Mouse (Mus musculus) lung, postnatal 36 days (tissue): Measurements from ENCODE around the gene Mrps18c.

Experiments used
- DNase-seq: peaks from one replicate; pipeline ENCODE4 v3.0.0; 2022; ENCODE audit warnings: mixed read lengths

Gene Mrps18c

DNA sequence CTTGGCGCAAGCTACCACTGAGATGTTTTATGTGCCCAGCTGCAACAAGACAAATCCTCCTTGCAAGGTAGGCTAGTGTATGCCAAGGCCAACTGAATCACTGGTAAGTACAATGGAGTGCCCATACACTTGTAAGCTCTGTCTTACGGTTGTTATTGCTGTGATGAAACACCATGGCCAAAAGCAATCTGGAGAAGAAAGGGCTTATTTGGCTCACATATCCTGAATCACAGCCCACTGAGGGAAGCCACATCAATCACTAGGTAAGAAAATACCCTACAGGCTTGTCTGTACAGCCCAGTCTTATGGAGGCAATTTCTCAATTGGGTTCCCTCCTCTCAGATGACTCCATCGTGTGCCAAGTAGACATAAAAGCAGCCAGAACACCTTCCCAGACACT, 30.3 kb downstream of the Mrps18c start:
- no peak for DNase-seq

- DNase-seq = no peak
Observed at GRCm38 (mm10) chr5:100832680-100833079, 34.3 kb downstream of the Mrps18c start.

GRCm38 (mm10) chr5:100833841-100834240, 35.4 kb downstream of the Mrps18c start:
- no peak for DNase-seq

GRCm38 (mm10) chr5:100835862-100836538, 37.6 kb downstream of the Mrps18c start:
- DNase-seq = no peak

DNA sequence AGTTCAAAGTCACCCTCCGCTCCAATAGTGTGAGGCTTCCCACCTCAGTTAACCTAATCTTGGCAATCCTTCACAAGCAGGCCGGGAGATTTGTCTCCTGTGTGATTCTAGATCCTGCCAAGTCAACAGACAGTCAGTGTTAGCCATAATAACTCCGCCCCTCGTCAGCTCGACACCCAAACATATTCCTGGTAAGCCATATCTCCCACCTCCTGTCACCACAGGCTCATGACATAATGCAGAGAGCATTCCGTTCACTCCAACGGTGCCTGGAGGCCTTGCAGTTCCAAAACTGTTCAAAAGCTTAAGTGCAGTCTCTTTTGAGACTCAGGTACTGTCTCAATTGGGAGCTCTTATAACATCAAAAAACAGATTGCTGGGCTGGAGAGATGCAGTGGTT, 39.5 kb downstream of the Mrps18c start:
- no peak for DNase-seq

DNA sequence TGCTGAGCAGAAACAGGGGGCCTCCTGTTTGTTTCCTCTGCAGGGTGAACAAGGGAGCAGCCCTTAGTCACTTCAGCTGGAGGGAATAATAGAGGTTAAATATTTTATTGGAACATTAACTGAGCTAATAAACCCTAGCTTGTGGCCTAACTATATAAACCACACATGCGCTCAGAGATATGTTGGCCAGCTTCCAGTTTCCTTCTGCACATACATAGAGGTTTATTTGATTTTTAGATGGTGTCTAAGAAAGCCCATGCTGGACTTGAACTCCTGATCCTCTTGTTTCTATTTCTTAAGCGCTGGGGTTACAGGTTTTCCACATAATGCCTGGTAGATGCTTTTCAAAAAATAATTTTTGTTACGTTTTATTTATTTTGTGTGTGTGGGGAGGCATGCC, 46.1 kb downstream of the Mrps18c start:
- no peak for DNase-seq

DNA sequence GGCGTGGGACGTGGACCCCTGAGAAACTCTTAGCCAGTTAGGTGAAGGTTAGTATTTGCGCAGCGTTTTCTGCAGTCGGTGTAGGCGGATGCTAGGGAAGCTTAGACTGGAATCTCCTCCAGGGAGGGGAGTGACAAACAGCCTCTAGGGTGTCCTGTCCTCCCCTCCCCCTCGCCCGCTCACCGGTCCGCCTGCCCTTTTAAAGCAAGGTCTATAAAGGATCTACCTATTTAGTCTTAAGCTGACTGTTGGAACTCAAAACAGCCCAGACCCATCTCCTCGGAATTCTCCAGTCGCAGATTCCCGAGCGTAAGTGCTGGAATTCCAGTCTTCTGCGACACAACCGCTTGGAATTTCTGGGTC, 47.0 kb downstream of the Mrps18c start, which contains the start of gene Gpat3:
Gene Gpat3, plus strand, starts transcription at position 229 of the 363 bp plus-strand sequence.
- peak; percentile 42 for DNase-seq

- DNase-seq = peak; percentile 84
Observed at GRCm38 (mm10) chr5:100845848-100846598, 47.6 kb downstream of the Mrps18c start.

DNA sequence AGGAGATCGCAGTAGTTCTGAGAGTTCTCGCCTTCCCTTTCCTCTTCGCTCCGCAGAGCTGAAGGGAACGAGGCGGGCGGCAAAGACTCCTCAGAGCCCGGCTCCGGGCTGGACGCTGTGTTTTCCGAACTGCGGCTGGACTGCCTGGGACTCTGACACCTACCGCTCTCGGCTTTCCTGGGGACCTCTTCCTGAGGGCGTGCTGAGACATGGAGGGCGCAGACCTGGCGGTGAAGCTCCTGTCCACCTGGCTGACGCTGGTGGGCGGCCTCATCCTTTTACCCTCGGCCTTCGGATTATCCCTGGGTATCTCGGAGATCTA, 48.1 kb downstream of the Mrps18c start:
- no peak for DNase-seq

- no peak for DNase-seq
Observed at GRCm38 (mm10) chr5:100847143-100847542, 48.7 kb downstream of the Mrps18c start.

DNA sequence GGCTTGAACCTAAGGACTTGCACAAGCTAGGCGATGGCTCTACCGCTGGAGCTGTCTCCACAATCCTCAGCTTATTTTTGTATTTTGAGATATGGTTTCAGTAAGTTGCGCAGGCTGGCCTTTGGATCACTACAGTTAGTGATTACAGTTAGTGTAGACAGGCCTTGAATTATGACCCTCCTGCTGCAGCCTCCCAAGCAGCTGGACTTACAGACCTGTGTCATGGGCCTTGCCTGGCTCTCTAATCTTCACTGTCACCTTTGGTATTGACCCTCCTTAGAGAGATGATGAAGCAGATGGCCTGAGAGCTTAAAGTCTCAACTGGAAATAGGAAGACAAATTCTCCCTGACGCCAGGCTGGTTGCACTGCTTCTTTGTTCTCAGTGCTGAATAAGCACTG, 55.5 kb downstream of the Mrps18c start:
- no peak for DNase-seq
